Mouse (Mus musculus) myocyte (in vitro differentiated cells): ENCODE results near the gene Fus.

Experiments used
- MAX ChIP-seq: IDR thresholded peaks from one replicate; pipeline ENCODE4 v1.6.1; 2011; ENCODE audit warnings: low read depth, mild to moderate bottlenecking, control low read depth
- MYOG ChIP-seq, 3 experiments: IDR thresholded peaks; one replicate each; pipeline ENCODE4 v1.6.1; 2011; ENCODE audit warnings: control low read depth in 2 of 3, low read depth in 2 of 3, mild to moderate bottlenecking in 2 of 3; ENCODE audit not compliant: insufficient read length in 2 of 3, control insufficient read depth in 1 of 3, insufficient read depth in 1 of 3
- POLR2A ChIP-seq: IDR thresholded peaks from one replicate; pipeline ENCODE4 v1.6.1; 2011; ENCODE audit warnings: low read depth, mild to moderate bottlenecking, control low read depth, moderate library complexity; ENCODE audit not compliant: insufficient read length

DNA sequence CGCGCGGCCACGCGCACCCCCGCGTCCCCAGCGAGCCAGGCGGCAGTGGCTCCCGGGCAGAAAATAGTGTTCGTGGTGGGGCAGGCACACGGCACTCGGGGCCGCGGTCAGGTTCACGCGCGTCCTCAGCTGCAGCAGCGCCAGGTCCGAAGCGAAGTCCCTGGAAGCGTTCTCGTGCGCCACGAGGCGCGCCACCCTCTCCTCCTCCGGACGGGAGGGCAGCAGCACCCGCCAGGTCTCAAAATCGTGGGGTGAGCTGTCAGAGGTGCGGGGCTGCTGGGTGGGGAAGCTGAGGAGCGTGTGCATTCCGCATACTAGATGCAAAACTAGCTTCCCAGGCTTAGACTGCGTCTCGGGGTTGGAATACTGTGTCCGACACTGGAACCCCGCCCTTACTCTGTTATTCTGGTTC lies 31.5 kb upstream of the Fus start:
- no peak for TF ChIP-seq POLR2A
- no peak for TF ChIP-seq MYOG (IDR thresholded peaks at IDR 0.05; ENCODE audit: control insufficient read depth in 1 of 3, insufficient read depth in 1 of 3, insufficient read length in 2 of 3, low read depth in 2 of 3)
- no peak for TF ChIP-seq MAX
